Mouse (Mus musculus) MEL (cell line): ENCODE measurements around the gene Urad. TPM values are rescaled to one million over a fixed set of nuclear protein-coding genes. Genes with fewer than 3 reads are reported as not detected.

Source experiments
- DNase-seq: peaks from one replicate; pipeline ENCODE4 v3.0.0; 2011; ENCODE audit warnings: low read depth, low spot score
- H3K27ac ChIP-seq: 2 replicates; pipeline ENCODE4 v1.5.1; 2012; ENCODE audit warnings: low read depth, mild to moderate bottlenecking, control low read depth, low read length, moderate library complexity; ENCODE audit not compliant: control insufficient read depth
- H3K27me3 ChIP-seq, 2 experiments: fragments of 150-350 bp in 1 of 2; sonication (generic) in 1 of 2; 2 replicates each; pipeline ENCODE4 v1.6.1; 2012; ENCODE audit warnings: low read length in 2 of 2, mild to moderate bottlenecking in 2 of 2, improper control_type of control experiment in 1 of 2, moderate library complexity in 1 of 2; ENCODE audit not compliant: insufficient read depth in 2 of 2, control insufficient read depth in 1 of 2
- H3K36me3 ChIP-seq, 2 experiments: 2 replicates each; pipeline ENCODE4 v1.6.1; 2012 to 2014; ENCODE audit warnings: low read length in 2 of 2, improper control_type of control experiment in 1 of 2, inconsistent platforms in 1 of 2, mild to moderate bottlenecking in 1 of 2; ENCODE audit not compliant: insufficient read depth in 2 of 2, control insufficient read depth in 1 of 2
- H3K4me1 ChIP-seq, 2 experiments: fragments of 150-350 bp in 1 of 2; sonication (generic) in 1 of 2; 2 replicates each; pipeline ENCODE4 v1.6.1; 2012; ENCODE audit warnings: low read length in 2 of 2, improper control_type of control experiment in 1 of 2, mild to moderate bottlenecking in 1 of 2; ENCODE audit not compliant: insufficient read depth in 2 of 2, control insufficient read depth in 1 of 2
- H3K4me3 ChIP-seq, 2 experiments: fragments of 150-350 bp in 1 of 2; sonication (generic) in 1 of 2; 2 replicates each; pipeline ENCODE4 v1.5.1; 2012; ENCODE audit warnings: low read depth in 2 of 2, low read length in 2 of 2, mild to moderate bottlenecking in 2 of 2, moderate library complexity in 2 of 2, control low read depth in 1 of 2, improper control_type of control experiment in 1 of 2; ENCODE audit not compliant: control insufficient read depth in 1 of 2, insufficient read depth in 1 of 2
- H3K79me2 ChIP-seq: 2 replicates; pipeline ENCODE4 v1.6.1; 2012; ENCODE audit warnings: mild to moderate bottlenecking, low read length, moderate library complexity; ENCODE audit not compliant: control insufficient read depth, poor library complexity, insufficient read depth
- H3K9ac ChIP-seq: 2 replicates; pipeline ENCODE4 v1.6.1; 2012; ENCODE audit warnings: low read depth, mild to moderate bottlenecking, control low read depth, low read length, moderate library complexity; ENCODE audit not compliant: control insufficient read depth, poor library complexity, severe bottlenecking
- H3K9me3 ChIP-seq: fragments of 150-350 bp; sonication (generic); replicated peaks from 2 replicates; pipeline ENCODE4 v1.6.1; 2012; ENCODE audit warnings: mild to moderate bottlenecking, low read length, improper control_type of control experiment, moderate library complexity; ENCODE audit not compliant: insufficient read depth
- BHLHE40 ChIP-seq: IDR thresholded peaks from 2 replicates; pipeline ENCODE4 v1.6.1; 2012; ENCODE audit warnings: low read depth, mild to moderate bottlenecking, inconsistent platforms, low read length, improper control_type of control experiment, borderline replicate concordance
- CTCF ChIP-seq, 3 experiments: IDR thresholded peaks in 2 of 3; conservative IDR thresholded peaks in 1 of 3; 2 replicates each; pipeline ENCODE4 v1.5.1; 2011 to 2012; ENCODE audit warnings: low read length in 3 of 3, low read depth in 2 of 3, mild to moderate bottlenecking in 2 of 3, improper control_type of control experiment in 1 of 3, inconsistent platforms in 1 of 3, mixed read lengths in 1 of 3, moderate library complexity in 1 of 3; ENCODE audit not compliant: control insufficient read depth in 1 of 3, insufficient read depth in 1 of 3, poor library complexity in 1 of 3, severe bottlenecking in 1 of 3
- ELF1 ChIP-seq: IDR thresholded peaks from 2 replicates; pipeline ENCODE4 v1.6.1; 2014; ENCODE audit warnings: low read depth, mild to moderate bottlenecking, inconsistent platforms, low read length, improper control_type of control experiment, moderate library complexity
- EP300 ChIP-seq, 2 experiments: IDR thresholded peaks; 2 replicates each; pipeline ENCODE4 v1.6.1; 2011; ENCODE audit warnings: improper control_type of control experiment in 2 of 2, low read length in 2 of 2, low read depth in 1 of 2, mild to moderate bottlenecking in 1 of 2
- ETS1 ChIP-seq: IDR thresholded peaks from 2 replicates; pipeline ENCODE4 v1.6.1; 2012; ENCODE audit warnings: low read depth, mild to moderate bottlenecking, inconsistent platforms, low read length, improper control_type of control experiment, moderate library complexity
- HCFC1 ChIP-seq: IDR thresholded peaks from 2 replicates; pipeline ENCODE4 v1.6.1; 2012; ENCODE audit warnings: low read depth, mild to moderate bottlenecking, inconsistent platforms, low read length, improper control_type of control experiment, moderate library complexity
- JUND ChIP-seq: IDR thresholded peaks from 2 replicates; pipeline ENCODE4 v1.6.1; 2011; ENCODE audit warnings: low read depth, mild to moderate bottlenecking, improper control_type of control experiment, low read length
- MAFK ChIP-seq: IDR thresholded peaks from 2 replicates; pipeline ENCODE4 v1.6.1; 2011; ENCODE audit warnings: low read depth, mild to moderate bottlenecking, low read length, improper control_type of control experiment, borderline replicate concordance
- MAZ ChIP-seq: IDR thresholded peaks from 2 replicates; pipeline ENCODE4 v1.6.1; 2012; ENCODE audit warnings: low read depth, mild to moderate bottlenecking, inconsistent platforms, low read length, improper control_type of control experiment
- MYC ChIP-seq: IDR thresholded peaks from 2 replicates; pipeline ENCODE4 v1.6.1; 2011; ENCODE audit warnings: low read depth, mild to moderate bottlenecking, low read length, improper control_type of control experiment, moderate library complexity
- NELFE ChIP-seq: IDR thresholded peaks from 2 replicates; pipeline ENCODE4 v1.6.1; 2011; ENCODE audit warnings: low read depth, low read length, improper control_type of control experiment
- POLR2A ChIP-seq, 2 experiments: IDR thresholded peaks; 2 replicates each; pipeline ENCODE4 v1.6.1; 2011 to 2012; ENCODE audit warnings: low read length in 2 of 2, mild to moderate bottlenecking in 2 of 2, control low read depth in 1 of 2, improper control_type of control experiment in 1 of 2, low read depth in 1 of 2, moderate library complexity in 1 of 2; ENCODE audit not compliant: control insufficient read depth in 1 of 2, insufficient read depth in 1 of 2, poor library complexity in 1 of 2
- POLR2AphosphoS2 ChIP-seq: IDR thresholded peaks from 2 replicates; pipeline ENCODE4 v1.6.1; 2011; ENCODE audit warnings: low read length, improper control_type of control experiment
- POLR2AphosphoS5 ChIP-seq: IDR thresholded peaks from 2 replicates; pipeline ENCODE4 v1.6.1; 2012; ENCODE audit warnings: low read depth, borderline replicate concordance, mild to moderate bottlenecking, inconsistent platforms, low read length, moderate library complexity, mixed read lengths
- RCOR1 ChIP-seq: IDR thresholded peaks from 2 replicates; pipeline ENCODE4 v1.6.1; 2012; ENCODE audit warnings: low read depth, mild to moderate bottlenecking, inconsistent platforms, low read length, improper control_type of control experiment
- TBP ChIP-seq: IDR thresholded peaks from 2 replicates; pipeline ENCODE4 v1.8.0; 2011; ENCODE audit warnings: low read depth, low read length, improper control_type of control experiment
- UBTF ChIP-seq: IDR thresholded peaks from 2 replicates; pipeline ENCODE4 v1.6.1; 2012; ENCODE audit warnings: low read depth, mild to moderate bottlenecking, inconsistent platforms, low read length, improper control_type of control experiment, moderate library complexity, borderline replicate concordance; ENCODE audit not compliant: insufficient read depth
- USF1 ChIP-seq: IDR thresholded peaks from 2 replicates; pipeline ENCODE4 v1.6.1; 2014; ENCODE audit warnings: low read depth, mild to moderate bottlenecking, inconsistent platforms, low read length, improper control_type of control experiment, moderate library complexity
- ZKSCAN1 ChIP-seq: IDR thresholded peaks from 2 replicates; pipeline ENCODE4 v1.6.1; 2012; ENCODE audit warnings: low read depth, mild to moderate bottlenecking, inconsistent platforms, low read length, improper control_type of control experiment, moderate library complexity
- ZNF384 ChIP-seq: IDR thresholded peaks from 2 replicates; pipeline ENCODE4 v1.6.1; 2012; ENCODE audit warnings: low read depth, mild to moderate bottlenecking, inconsistent platforms, low read length, improper control_type of control experiment
- polyA plus RNA-seq, 2 experiments: library from polyadenylated mRNA; stranded (reverse) in 1 of 2; unstranded in 1 of 2; fragments of >175 nt in 1 of 2; fragments of >200 nt in 1 of 2; gene quantifications; 2 replicates each; pipeline versions ENCODE4 v1.2.1 to v1.2.4; 2012; ENCODE audit warnings: low replicate concordance in 2 of 2, low read depth in 1 of 2; ENCODE audit not compliant: insufficient read length in 2 of 2, insufficient read depth in 1 of 2, missing spikeins in 1 of 2
- total RNA-seq: library from RNA; depleted of rRNA; stranded (reverse); fragments of 300-350 nt; gene quantifications from 2 replicates; pipeline ENCODE4 v1.2.3, GENCODE M21; 2012

The Urad gene
- total and polyA plus RNA-seq, 3 experiments, result not detected

DNA sequence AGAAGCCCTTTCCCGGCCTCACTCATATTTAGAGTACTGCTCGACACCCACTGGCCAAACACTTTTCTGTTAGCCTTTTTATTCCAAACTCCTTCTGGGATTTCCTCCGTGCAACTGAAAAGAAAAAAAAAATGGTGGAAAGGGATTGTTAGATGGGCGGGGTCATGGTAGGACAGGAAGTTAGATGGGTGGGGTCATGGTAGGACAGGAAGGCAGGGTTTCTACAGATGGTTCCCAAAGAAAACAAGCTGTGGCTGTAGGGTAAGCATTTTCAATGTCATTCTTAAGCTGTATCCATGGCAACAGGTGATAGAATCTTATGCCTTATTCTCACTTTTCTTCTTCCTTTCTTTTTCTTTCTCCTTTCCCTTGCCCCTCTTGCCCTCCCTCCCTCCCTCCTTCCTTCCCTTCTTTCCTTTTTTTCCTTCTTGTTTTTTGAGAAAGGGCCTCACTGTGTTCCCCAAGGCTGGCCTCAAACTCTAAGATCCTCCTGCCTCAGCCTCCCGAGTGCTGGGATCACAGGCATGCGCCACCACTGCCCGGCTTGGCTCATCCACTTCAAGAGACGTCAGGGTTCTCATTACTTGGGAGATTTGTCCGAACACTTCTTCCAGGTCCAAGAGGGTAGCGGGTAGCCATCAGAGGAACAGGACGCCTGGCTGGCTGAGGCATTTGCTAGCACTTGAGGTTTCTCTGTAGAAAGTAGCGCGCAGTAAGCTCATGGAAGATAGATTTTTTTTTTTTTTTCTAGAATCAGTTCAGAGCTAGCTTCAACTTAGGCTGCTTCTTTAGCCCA, 34.2 kb upstream of the Urad start:
- Histone ChIP-seq H3K36me3 (no peaks in the 10 kb centered on the region), H3K4me3 (no peak overlapping the region), H3K9me3 (no peaks in the 10 kb centered on the region), H3K79me2 (no peaks in the 10 kb centered on the region), H3K27me3 (no peaks in the 10 kb centered on the region; a peak in 1 of 4 replicates), H3K27ac (no peak overlapping the region), H3K4me1 (no peaks in the 10 kb centered on the region), H3K9ac (no peak overlapping the region)
- TF ChIP-seq POLR2A (IDR thresholded peaks at IDR 0.05; ENCODE audit: control insufficient read depth in 1 of 2, insufficient read depth in 1 of 2, low read depth in 1 of 2, low read length in 2 of 2, poor library complexity in 1 of 2) (no peak), POLR2AphosphoS2 (no peak), ZNF384 (no peak), USF1 (no peak), MAFK (no peak), ELF1 (no peak), EP300 (IDR thresholded peaks at IDR 0.05; ENCODE audit: low read depth in 1 of 2, low read length in 2 of 2) (no peak), JUND (no peak), TBP (no peak)
- DNase-seq, result no peak

DNA sequence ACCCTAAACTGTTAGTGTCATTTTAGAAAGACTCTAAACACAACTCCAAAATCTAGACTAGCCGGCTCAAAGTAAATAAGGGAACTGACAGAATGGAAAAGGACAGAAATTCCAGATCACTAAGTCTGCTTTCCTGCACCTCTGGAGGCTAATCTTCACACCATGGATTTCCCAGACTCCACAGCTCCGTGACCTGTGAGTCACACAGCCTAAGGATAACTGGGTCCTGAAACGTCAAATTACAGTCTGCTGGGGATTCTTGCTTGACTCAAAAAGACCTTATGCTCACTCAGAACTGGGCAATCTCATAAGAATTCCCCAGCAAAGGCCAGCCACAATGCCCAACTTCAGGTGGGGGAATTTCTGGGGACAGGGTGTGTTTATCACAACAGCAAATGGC, 33.5 kb upstream of the Urad start:
- no peak for DNase-seq
- no peaks in the 10 kb centered on the region for H3K9me3 ChIP-seq
- TF ChIP-seq ETS1 (no peak), NELFE (no peak), CTCF (IDR thresholded peaks at IDR 0.05 in 2 of 3, conservative IDR thresholded peaks at IDR 0.05 in 1 of 3; ENCODE audit: control insufficient read depth in 1 of 3, insufficient read depth in 1 of 3, low read depth in 2 of 3, low read length in 3 of 3, poor library complexity in 1 of 3, severe bottlenecking in 1 of 3) (no peak), UBTF (no peak), ELF1 (no peak), MAZ (no peak), USF1 (no peak), MAFK (no peak), BHLHE40 (no peak), HCFC1 (no peak), MYC (no peak), RCOR1 (no peak), ZKSCAN1 (no peak), POLR2AphosphoS2 (no peak), POLR2AphosphoS5 (no peak)
- H3K79me2 ChIP-seq, result no peaks in the 10 kb centered on the region
- no peak overlapping the region for H3K4me3 ChIP-seq
- no peak overlapping the region for H3K9ac ChIP-seq
- no peaks in the 10 kb centered on the region for H3K4me1 ChIP-seq
- no peaks in the 10 kb centered on the region for H3K36me3 ChIP-seq
- H3K27me3 ChIP-seq, result no peaks in the 10 kb centered on the region; a peak in 1 of 4 replicates
- no peak overlapping the region for H3K27ac ChIP-seq
